Mouse (Mus musculus) ES-E14 (cell line): ENCODE measurements around the gene Olfr344. TPM values are rescaled to one million over a fixed set of nuclear protein-coding genes. Genes with fewer than 3 reads are reported as not detected.

Source experiments
- DNase-seq: peaks from one replicate; pipeline ENCODE4 v3.0.0-alpha.2; 2013; ENCODE audit warnings: low read depth, low spot score
- H3K27ac ChIP-seq: 2 replicates; pipeline ENCODE4 v1.5.1; 2012; ENCODE audit warnings: low read depth, mild to moderate bottlenecking, low read length, moderate library complexity, mixed read lengths; ENCODE audit not compliant: poor library complexity, insufficient read depth, severe bottlenecking
- H3K36me3 ChIP-seq: 2 replicates; pipeline ENCODE4 v1.6.1; 2012; ENCODE audit warnings: mild to moderate bottlenecking, low read length, moderate library complexity, mixed read lengths; ENCODE audit not compliant: control insufficient read depth, poor library complexity, insufficient read depth, severe bottlenecking
- H3K4me1 ChIP-seq, 2 experiments: fragments of 150-350 bp in 1 of 2; sonication (generic) in 1 of 2; 2 replicates each; pipeline ENCODE4 v1.6.1; 2012; ENCODE audit warnings: low read length in 2 of 2, mild to moderate bottlenecking in 1 of 2, mixed read lengths in 1 of 2; ENCODE audit not compliant: control insufficient read depth in 2 of 2, insufficient read depth in 2 of 2, poor library complexity in 1 of 2
- H3K4me3 ChIP-seq, 2 experiments: fragments of 150-350 bp in 1 of 2; sonication (generic) in 1 of 2; 2 replicates each; pipeline ENCODE4 v1.5.1; 2012; ENCODE audit warnings: low read length in 2 of 2, low read depth in 1 of 2, mild to moderate bottlenecking in 1 of 2, mixed read lengths in 1 of 2; ENCODE audit not compliant: insufficient read depth in 1 of 2, poor library complexity in 1 of 2, severe bottlenecking in 1 of 2
- H3K9ac ChIP-seq: 2 replicates; pipeline ENCODE4 v1.6.1; 2012; ENCODE audit warnings: low read depth, mild to moderate bottlenecking, low read length, mixed read lengths; ENCODE audit not compliant: poor library complexity, insufficient read depth, severe bottlenecking
- H3K9me3 ChIP-seq: fragments of 150-350 bp; sonication (generic); 2 replicates; pipeline ENCODE4 v1.6.1; 2012; ENCODE audit warnings: low read depth, mild to moderate bottlenecking, low read length; ENCODE audit not compliant: control insufficient read depth, insufficient read depth
- CHD2 ChIP-seq: IDR thresholded peaks from 2 replicates; pipeline ENCODE4 v1.6.1; 2014; ENCODE audit warnings: mild to moderate bottlenecking, low read depth, low read length, inconsistent platforms
- HCFC1 ChIP-seq: IDR thresholded peaks from 2 replicates; pipeline ENCODE4 v1.6.1; 2012; ENCODE audit warnings: low read length, inconsistent platforms, borderline replicate concordance; ENCODE audit not compliant: insufficient read depth
- MAFK ChIP-seq: IDR thresholded peaks from 2 replicates; pipeline ENCODE4 v1.6.1; 2014; ENCODE audit warnings: mild to moderate bottlenecking, low read depth, low read length, inconsistent platforms; ENCODE audit not compliant: insufficient read depth
- ZC3H11A ChIP-seq: IDR thresholded peaks from 2 replicates; pipeline ENCODE4 v1.6.1; 2012; ENCODE audit warnings: low read depth, mild to moderate bottlenecking, inconsistent platforms, low read length, borderline replicate concordance
- ZNF384 ChIP-seq: IDR thresholded peaks from 2 replicates; pipeline ENCODE4 v1.6.1; 2012; ENCODE audit warnings: low read depth, low read length, inconsistent platforms
- in situ Hi-C, 2 experiments: fragments of 600-800 bp; cut with MboI; formaldehyde crosslinking; loops; one replicate each; pipeline ENCODE4 v1.15.1; 2025; ENCODE audit warnings: low sequenced_read_pairs in 2 of 2, inconsistent platforms in 1 of 2; ENCODE audit not compliant: unreplicated experiment in 2 of 2
- total RNA-seq: library from RNA; depleted of rRNA; stranded (reverse); fragments of 300-350 nt; gene quantifications from 2 replicates; pipeline ENCODE4 v1.2.3, GENCODE M21; 2012; rRNA removed

Gene Olfr344
- not detected in 2 replicates for total RNA-seq

DNA sequence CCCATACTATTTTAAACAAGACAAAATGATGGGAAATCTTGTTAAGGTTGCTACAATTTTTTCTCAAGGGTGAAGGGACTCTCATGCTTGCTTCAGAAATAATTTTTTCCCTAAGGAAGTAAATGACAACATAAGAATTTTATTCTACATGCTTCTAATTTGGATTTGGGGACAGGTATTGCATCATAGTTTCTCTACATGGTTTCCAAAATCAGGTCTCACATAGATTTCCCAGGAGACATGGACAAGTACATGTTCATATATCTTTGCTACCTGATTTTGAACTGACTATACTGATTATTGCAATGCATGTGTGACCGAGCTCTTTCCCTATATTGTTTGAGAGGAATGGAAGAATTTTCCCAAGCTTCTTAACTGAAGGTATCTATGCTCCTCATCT lies at the start of gene Olfr344:
TSS of gene Olfr344 (plus strand) at position 301 of the 400 bp plus-strand sequence.
- in situ Hi-C loops = no loop called here
- TF ChIP-seq CHD2 (no peak), MAFK (no peak), ZC3H11A (no peak), ZNF384 (no peak), HCFC1 (no peak)
- no peak for DNase-seq

DNA sequence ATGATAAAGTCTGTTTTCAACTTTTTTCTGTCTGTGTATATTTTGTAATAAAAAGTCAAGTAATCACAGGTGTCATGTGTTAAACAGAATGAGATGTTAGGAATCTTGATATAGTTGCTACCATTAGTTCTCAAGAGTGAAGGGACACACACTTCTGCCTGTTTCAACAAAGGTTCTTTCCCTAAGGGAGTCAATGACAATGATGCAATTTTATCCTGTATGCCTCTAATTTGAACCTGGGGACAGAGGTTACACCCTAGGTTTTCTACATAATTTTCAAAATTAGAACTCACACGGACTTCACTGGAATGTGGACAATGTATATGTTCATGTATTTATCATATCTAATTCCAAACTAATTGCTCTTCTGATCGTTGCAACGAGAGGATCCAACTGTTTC lies 41.8 kb upstream of the Olfr344 start, which contains the start of gene Olfr342:
TSS of gene Olfr342 (plus strand) at position 301 of the 400 bp plus-strand sequence.
- in situ Hi-C loops = no loop called here
- H3K4me3 ChIP-seq = no peak within 1 kb of the TSS
- H3K27ac ChIP-seq = no peak within 1 kb of the TSS
- no peak for TF ChIP-seq CHD2
- no peak for TF ChIP-seq ZC3H11A
- no peak for TF ChIP-seq HCFC1
- TF ChIP-seq MAFK = no peak
- no peak for TF ChIP-seq ZNF384
- no peak within 1 kb of the TSS for H3K9ac ChIP-seq
- H3K4me1 ChIP-seq = no peaks in the 10 kb centered on the region
- DNase-seq = no peak
- H3K9me3 ChIP-seq = no peaks in the 10 kb centered on the region
- no peaks in the 10 kb centered on the region for H3K36me3 ChIP-seq

More for the DNA sequence above, at the start of gene Olfr344:
- H3K27ac ChIP-seq = no peak within 1 kb of the TSS
- no peak within 1 kb of the TSS for H3K9ac ChIP-seq
- H3K36me3 ChIP-seq = no peaks in the 10 kb centered on the region
- no peaks in the 10 kb centered on the region for H3K9me3 ChIP-seq
- no peak within 1 kb of the TSS for H3K4me3 ChIP-seq
- no peaks in the 10 kb centered on the region for H3K4me1 ChIP-seq

DNA sequence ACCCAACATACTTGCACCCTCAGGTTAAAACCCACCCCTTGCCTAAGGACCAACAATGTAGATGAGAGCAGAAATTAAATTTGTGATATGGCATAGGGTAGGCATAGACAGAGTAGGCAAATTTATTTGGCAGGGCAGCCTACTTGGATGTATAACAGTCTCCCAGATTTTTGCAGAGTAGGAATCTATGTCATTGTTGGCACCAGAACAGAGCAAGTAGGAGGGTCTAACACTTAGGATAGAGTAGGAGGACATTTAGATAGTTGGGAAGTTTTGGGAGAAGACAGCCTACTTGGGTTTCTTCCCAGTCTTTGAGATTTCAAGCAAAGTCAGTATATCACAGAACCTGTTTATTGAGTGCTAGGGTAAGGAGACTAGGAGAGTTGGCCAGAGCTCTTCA lies 1.3 kb upstream of the Olfr344 start:
- TF ChIP-seq HCFC1 (no peak), MAFK (no peak), ZC3H11A (no peak), ZNF384 (no peak), CHD2 (no peak)
- no peak overlapping the region for H3K27ac ChIP-seq
- H3K9ac ChIP-seq = no peak overlapping the region
- DNase-seq = no peak
- no peaks in the 10 kb centered on the region for H3K9me3 ChIP-seq
- no peak overlapping the region for H3K4me3 ChIP-seq
- no peaks in the 10 kb centered on the region for H3K4me1 ChIP-seq
- H3K36me3 ChIP-seq = no peaks in the 10 kb centered on the region
- in situ Hi-C loops = no loop called here

DNA sequence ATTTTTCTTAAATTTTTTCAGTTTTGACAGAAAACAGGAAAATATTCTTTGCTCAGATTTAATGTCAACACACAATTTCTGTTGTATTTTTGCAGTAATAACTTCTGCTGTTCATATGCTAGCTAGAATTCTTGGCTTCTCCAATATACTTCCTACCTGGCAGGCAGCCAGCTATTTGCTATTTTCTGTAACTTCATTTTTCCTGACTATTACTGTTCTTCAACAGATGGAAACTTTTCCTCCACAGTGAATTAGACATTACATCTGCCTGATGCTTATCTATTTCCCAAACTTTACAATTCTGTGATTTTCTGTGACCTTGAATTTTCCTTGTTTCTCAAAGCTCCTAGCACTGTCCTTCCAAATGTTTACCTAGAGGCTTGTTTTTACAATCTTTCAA lies 560 bp downstream of the Olfr344 start:
- Histone ChIP-seq H3K9me3 (no peaks in the 10 kb centered on the region), H3K4me3 (no peak overlapping the region), H3K27ac (no peak overlapping the region), H3K4me1 (no peaks in the 10 kb centered on the region), H3K36me3 (no peaks in the 10 kb centered on the region), H3K9ac (no peak overlapping the region)
- no peak for DNase-seq
- in situ Hi-C loops = no loop called here
- TF ChIP-seq HCFC1 (no peak), MAFK (no peak), CHD2 (no peak), ZC3H11A (no peak), ZNF384 (no peak)

DNA sequence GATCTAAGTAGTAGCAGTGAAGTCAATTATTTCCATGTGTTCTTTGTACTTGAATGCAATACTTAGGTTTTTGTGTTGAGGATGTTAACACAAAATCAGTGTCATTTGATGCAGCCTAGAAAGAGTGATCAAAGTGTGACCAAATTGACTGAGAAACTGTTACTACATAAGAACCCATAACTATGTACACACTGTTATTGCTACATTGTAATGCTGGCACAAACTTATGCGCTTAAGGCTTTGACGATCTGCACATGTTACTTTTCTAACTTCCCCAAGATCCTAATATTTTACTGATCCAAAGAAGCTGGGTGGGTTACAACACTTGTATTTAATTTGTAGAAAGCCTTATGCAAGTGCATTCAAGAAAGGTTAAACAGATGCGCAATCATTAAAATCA lies 1.4 kb downstream of the Olfr344 start:
- in situ Hi-C loops = no loop called here
- no peak for TF ChIP-seq ZC3H11A
- no peak for TF ChIP-seq HCFC1
- TF ChIP-seq CHD2 = no peak
- no peak for TF ChIP-seq ZNF384
- TF ChIP-seq MAFK = no peak
- Histone ChIP-seq H3K9me3 (no peaks in the 10 kb centered on the region), H3K27ac (no peak overlapping the region), H3K36me3 (no peaks in the 10 kb centered on the region), H3K9ac (no peak overlapping the region), H3K4me3 (no peak overlapping the region), H3K4me1 (no peaks in the 10 kb centered on the region)
- DNase-seq = no peak
